Mouse (Mus musculus): ENCODE data around the gene Plpp1. TPM values are rescaled to one million over a fixed set of nuclear protein-coding genes. Genes with fewer than 3 reads are reported as not detected.

The Plpp1 gene
- total RNA-seq, 2 experiments from 2014 or later: 193 to 238 TPM

DNA sequence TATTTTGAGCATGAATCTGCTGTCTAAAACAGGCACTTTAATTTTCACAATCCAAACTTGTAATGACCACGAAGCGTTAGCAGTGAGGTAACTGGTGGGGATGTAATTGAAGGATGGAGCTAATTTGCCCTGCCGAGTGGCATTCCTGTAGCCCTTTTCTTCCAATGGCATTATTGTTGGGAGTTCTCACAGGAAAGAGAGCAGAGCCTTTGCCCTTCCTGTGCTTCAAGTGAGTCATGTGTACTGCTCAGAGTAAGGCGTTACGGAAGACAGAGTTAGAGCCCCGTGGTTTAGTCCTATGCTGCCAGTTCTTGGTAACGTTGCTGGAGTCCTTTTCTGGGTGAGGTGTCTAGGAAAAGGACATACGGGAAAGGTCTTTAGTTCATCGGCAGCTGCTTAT is 10.2 kb downstream of the Plpp1 start:
- no peak for DNase-seq (ENCODE audit: low spot score in 2 of 2)

DNA sequence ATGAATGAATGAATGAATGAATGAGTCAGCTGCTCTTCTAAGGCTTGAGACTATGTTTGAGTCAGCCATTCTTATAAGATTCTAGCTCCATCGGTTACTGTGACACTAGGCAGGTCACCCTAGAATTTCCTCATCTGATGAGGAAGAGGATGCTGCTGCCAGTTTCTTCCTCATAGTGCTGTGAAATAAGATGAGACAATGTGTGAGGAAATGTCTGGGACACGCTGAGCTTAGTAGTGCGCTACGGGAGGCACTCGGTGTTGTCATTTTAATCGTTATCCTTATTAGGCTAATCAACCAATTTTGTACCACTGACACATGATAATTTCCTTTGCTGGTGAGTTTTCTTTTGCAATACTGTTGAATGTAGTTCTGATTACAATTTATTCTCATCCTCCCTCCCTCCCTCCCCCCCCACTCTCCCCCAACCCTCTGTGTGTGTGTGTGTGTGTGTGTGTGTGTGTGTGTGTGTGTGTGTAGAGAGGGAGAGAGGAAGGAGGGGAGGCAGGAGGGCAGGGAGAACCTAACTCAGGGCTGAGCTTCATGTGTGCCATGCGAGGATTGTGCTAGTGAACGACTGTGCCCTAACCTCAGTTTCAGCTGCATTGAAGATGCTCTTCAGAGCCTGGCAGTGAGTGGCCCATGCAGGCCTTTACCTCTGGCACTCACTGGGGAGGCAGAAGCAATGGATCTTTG is 11.3 kb downstream of the Plpp1 start:
- no peak for DNase-seq (ENCODE audit: low spot score in 2 of 2)

DNA sequence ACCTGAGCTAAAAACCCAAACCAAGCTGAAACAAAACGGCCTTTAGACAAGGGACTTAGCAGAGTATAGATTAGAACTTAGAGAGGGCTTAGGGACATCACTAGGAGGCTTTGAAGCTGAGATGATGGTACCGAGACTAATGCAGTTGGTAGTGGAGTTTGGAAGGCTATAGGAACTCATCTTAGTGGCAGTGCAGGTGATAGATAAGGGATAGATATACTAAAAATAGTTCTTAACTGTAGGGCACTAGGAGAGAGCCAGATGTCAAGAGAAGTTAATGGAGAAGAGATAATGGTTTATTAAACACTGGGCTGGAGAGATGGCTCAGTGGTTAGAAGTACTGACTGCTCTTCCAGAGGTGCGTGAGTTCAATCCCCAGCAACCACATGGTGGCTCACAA is 15.4 kb downstream of the Plpp1 start:
- no peak for DNase-seq (ENCODE audit: low spot score in 2 of 2)

- DNase-seq (ENCODE audit: low spot score in 2 of 2): no peak
These were observed 17.5 kb downstream of the Plpp1 start for GRCm38 (mm10) chr13:112818125-112818524.

DNA sequence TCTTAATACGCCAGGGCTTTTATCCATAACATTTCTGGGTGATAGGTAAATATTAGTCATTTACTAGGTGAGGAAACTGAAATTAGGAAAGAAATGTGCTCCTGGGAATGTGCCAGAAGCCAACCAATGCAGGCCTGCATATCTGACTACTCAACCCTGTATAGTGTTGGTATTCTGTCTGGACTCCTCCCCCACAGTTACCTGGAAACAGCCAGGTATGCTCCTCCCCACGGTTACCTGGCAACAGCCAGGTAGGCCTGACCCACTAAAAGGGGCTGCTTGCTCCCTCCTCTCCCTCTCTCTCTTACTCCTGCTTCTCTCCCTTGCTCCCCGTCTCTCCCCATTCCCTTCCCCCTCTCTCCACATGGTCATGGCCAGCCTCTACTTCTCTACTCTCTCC is 21.8 kb downstream of the Plpp1 start:
- no peak for DNase-seq (ENCODE audit: low spot score in 2 of 2)

GRCm38 (mm10) chr13:112823236-112823910 is 22.8 kb downstream of the Plpp1 start:
- DNase-seq (ENCODE audit: low spot score in 2 of 2): no peak

- no peak for DNase-seq (ENCODE audit: low spot score in 2 of 2)
These were observed 23.5 kb downstream of the Plpp1 start for GRCm38 (mm10) chr13:112823911-112824648.

DNA sequence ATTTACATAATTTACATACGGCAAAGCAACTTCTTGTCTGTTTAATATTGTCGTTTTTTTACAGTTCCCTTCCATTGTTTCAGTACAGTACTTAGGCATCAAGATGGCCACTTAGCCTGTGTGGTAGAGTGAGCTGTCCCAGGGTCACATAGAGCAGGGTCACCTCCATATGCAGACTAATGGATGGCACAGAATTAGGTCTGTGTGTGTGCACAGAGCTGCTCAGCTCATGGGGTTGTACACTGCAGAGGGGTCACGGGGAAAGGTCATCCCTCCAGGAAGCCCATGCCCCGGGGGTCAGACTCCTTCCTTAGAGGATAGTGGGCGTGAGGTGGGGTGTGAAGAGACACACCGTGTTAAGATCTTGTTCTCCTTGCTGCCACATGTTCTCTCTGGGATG is 24.9 kb downstream of the Plpp1 start:
- DNase-seq (ENCODE audit: low spot score in 2 of 2): no peak

- no peak for DNase-seq (ENCODE audit: low spot score in 2 of 2)
These were observed 29.0 kb downstream of the Plpp1 start for GRCm38 (mm10) chr13:112829619-112830018.

DNA sequence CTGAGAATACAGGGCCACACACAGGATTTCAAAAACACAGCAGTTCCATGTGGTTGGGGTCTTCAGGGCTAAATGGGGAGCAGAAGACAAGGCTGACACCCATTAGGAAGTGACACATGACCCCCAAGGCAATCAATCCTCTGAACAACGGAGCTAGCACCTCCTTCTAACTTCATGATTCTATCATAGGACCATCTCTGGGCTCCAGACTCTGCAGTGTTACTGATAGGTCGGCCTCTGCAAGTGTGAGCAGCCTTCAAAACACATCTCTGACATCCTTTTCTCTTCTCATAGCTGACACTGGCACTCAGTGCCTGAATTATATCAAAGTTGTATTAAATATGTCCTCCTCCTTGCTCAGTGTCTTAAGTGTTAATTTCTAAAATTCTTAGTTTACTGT is 32.0 kb downstream of the Plpp1 start:
- DNase-seq (ENCODE audit: low spot score in 2 of 2): no peak

GRCm38 (mm10) chr13:112833253-112833894 is 32.8 kb downstream of the Plpp1 start:
- no peak for DNase-seq (ENCODE audit: low spot score in 2 of 2)

GRCm38 (mm10) chr13:112833895-112834263 is 33.3 kb downstream of the Plpp1 start:
- DNase-seq (ENCODE audit: low spot score in 2 of 2): no peak

DNA sequence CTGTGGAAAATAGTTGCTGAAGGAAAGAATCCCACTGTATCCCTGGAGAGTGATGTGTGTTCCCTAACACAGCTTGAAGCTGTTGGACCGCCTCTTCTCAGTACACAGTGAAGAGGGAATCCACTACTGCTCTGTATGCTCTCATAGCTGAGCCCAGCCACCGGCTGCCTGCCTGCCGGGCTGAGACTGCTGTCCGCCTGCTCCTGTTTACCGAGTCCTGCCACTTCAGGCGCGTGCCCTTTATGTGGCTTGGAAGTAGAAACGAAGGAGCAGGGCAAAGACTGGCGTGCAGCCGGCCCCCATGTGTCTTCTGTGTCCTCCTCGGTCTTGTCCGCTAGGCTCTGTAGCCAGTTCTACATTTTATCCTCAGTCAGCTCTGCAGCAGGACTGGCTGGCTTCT is 34.5 kb downstream of the Plpp1 start:
- no peak for DNase-seq (ENCODE audit: low spot score in 2 of 2)

- no peak for DNase-seq (ENCODE audit: low spot score in 2 of 2)
These were observed 36.4 kb downstream of the Plpp1 start for GRCm38 (mm10) chr13:112836951-112837350.

GRCm38 (mm10) chr13:112837621-112838155 is 37.1 kb downstream of the Plpp1 start:
- no peak for DNase-seq (ENCODE audit: low spot score in 2 of 2)

GRCm38 (mm10) chr13:112838562-112839232 is 38.1 kb downstream of the Plpp1 start:
- DNase-seq (ENCODE audit: low spot score in 2 of 2): no peak

- no peak for DNase-seq (ENCODE audit: low spot score in 2 of 2)
These were observed 39.9 kb downstream of the Plpp1 start for GRCm38 (mm10) chr13:112840241-112841087.

- no peak for DNase-seq (ENCODE audit: low spot score in 2 of 2)
These were observed 45.3 kb downstream of the Plpp1 start for GRCm38 (mm10) chr13:112845931-112846330.

GRCm38 (mm10) chr13:112853710-112854316 is 53.2 kb downstream of the Plpp1 start:
- no peak for DNase-seq (ENCODE audit: low spot score in 2 of 2)
